Mouse (Mus musculus) forebrain, embryonic 15.5 days (tissue): ENCODE results near the gene Lrriq1. TPM values are rescaled to one million over a fixed set of nuclear protein-coding genes. Genes with fewer than 3 reads are reported as not detected.

ENCODE experiments used
- ATAC-seq: fragments of 200-750 bp; cut with Nextera tagmentation; replicated peaks from 2 replicates; pipeline ENCODE4 v1.8.0; 2017; ENCODE audit warnings: mild to moderate bottlenecking, moderate TSS enrichment, moderate library complexity
- H3K27ac ChIP-seq: fragments of 300-500 bp; sonication (generic); replicated peaks from 2 replicates; pipeline ENCODE4 v1.5.1; 2015; ENCODE audit warnings: mild to moderate bottlenecking, inconsistent platforms
- H3K27me3 ChIP-seq: fragments of 300-500 bp; sonication (generic); 2 replicates; pipeline ENCODE4 v1.6.1; 2015; ENCODE audit warnings: inconsistent platforms
- H3K36me3 ChIP-seq: fragments of 300-500 bp; sonication (generic); 2 replicates; pipeline ENCODE4 v1.6.1; 2015; ENCODE audit warnings: mild to moderate bottlenecking, inconsistent platforms
- H3K4me1 ChIP-seq: fragments of 300-500 bp; sonication (generic); 2 replicates; pipeline ENCODE4 v1.6.1; 2015; ENCODE audit warnings: inconsistent platforms
- H3K4me2 ChIP-seq: fragments of 300-500 bp; sonication (generic); replicated peaks from 2 replicates; pipeline ENCODE4 v1.6.1; 2015; ENCODE audit warnings: mild to moderate bottlenecking, inconsistent platforms
- H3K4me3 ChIP-seq: fragments of 300-500 bp; sonication (generic); 2 replicates; pipeline ENCODE4 v1.5.1; 2015; ENCODE audit warnings: mild to moderate bottlenecking, inconsistent platforms
- H3K9ac ChIP-seq: fragments of 300-500 bp; sonication (generic); replicated peaks from 2 replicates; pipeline ENCODE4 v1.6.1; 2015; ENCODE audit warnings: mild to moderate bottlenecking, inconsistent platforms
- H3K9me3 ChIP-seq: fragments of 300-500 bp; sonication (generic); 2 replicates; pipeline ENCODE4 v1.6.1; 2016; ENCODE audit warnings: inconsistent platforms
- WGBS: fragments of 180-500 bp; shearing (Covaris S2); methylation state at CpG from one replicate; pipeline ENCODE4 v1.1.7; 2015; ENCODE audit warnings: mixed read lengths; 5-methylcytosine and 5-hydroxymethylcytosine counted together
- polyA plus RNA-seq: library from polyadenylated mRNA; unstranded; fragments of >200 nt; fragmentation: Nextera tagmentation; extraction: Ambion mirVana; gene quantifications from 2 replicates; pipeline ENCODE4 v1.2.1, GENCODE M21; 2015

Gene Lrriq1
- 2.6 and 4.7 TPM in 2 replicates for polyA plus RNA-seq

DNA sequence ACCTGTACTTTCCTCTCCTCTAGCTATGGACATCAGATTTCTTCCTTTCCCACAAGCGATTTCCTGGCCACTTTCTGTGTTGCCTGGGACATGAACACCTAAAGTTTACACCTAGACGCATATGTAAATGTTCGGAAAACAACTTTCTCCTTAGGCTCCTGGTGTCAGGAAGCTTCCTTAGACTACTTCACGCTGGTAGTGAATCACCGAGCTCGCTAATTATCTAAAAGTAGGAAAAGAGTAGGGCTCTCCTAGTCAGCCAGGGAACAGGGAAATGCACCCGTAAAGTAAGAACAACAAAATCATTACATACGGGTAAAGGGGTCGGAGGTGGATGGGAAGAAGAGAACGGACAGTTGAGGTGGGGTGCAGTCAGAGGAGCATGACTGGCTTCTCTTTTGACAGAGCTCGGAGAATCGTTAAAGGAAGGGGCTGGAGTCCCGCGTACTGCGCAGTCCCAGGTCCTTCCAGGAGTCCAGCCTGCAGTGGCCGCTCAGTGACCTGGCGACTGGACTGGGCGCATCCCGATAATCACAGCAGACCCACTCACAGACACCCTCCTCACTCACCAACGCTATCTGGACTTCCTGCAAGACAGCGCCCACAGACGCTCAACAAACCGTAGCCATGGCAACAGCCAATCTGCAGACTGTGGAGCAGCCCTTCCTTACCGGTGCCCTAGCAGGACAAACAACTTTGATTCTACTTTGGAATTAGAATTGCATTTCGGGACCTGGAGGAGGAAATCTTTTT, at the start of gene Lrriq1:
Lrriq1 (minus strand) TSS at position 616 of the 753 bp plus-strand sequence.
- peak within 1 kb of the TSS; percentile 35 for H3K9ac ChIP-seq
- WGBS: 5% methylated on average over 25 of the region's 25 CpGs
- peak; percentile 100 for ATAC-seq
- H3K4me2 ChIP-seq: peak within 1 kb of the TSS; percentile 52
- H3K27ac ChIP-seq: no peak within 1 kb of the TSS
- no peaks in the 10 kb centered on the region for H3K36me3 ChIP-seq
- H3K4me3 ChIP-seq: peak within 1 kb of the TSS; percentile 64
- no peaks in the 10 kb centered on the region for H3K27me3 ChIP-seq
- H3K4me1 ChIP-seq: peaks cover 4% of the 10 kb centered on the region; the same call in 1 of the 2 replicates
- H3K9me3 ChIP-seq: no peaks in the 10 kb centered on the region

DNA sequence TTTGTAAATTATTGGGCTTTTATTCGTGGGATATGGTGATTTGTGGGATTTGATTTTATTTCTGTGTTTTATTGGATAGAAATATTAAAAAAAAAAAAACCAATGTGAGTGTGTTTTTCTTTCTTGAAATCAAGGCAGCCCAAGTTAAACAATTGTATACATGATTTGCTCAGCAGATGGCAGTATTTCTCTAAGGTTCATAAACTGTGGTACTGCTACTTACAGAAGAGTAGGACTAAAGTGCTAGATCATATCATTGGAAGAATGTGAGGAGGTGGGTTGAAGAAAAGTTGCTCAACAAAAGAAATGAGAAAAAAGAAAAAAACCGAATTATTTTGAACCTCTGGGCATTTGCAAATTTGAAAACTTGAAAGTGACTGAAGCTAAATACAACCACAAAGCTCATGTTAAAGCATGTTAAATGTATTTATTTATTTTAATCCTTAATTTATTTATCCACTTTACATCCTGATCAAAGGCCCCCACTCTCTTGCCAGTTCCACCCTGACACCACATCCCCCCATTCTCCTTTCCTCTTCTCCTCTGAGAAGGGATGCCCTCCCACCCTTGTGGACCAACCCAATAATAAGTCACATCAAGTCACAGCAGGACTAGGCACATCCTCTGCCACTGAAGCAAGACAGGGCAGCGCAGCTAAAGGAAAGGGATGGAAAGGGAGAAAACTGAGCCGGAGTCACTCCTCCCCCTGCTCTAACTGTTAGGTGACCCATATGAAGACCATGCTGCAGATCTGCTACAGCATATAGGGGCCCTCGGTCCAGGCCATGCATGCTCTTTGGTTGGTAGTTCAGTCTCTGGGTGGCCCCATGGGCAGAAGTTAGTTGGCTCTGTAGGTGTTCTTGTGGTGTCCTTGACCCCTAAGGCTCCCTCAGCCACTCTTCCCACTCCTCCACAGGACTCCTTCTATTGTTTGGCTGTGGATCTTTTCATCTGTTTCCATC, 18.0 kb upstream of the Lrriq1 start:
- no peaks in the 10 kb centered on the region for H3K36me3 ChIP-seq
- no peak overlapping the region for H3K4me2 ChIP-seq
- peak; percentile 79 for ATAC-seq
- no peaks in the 10 kb centered on the region for H3K4me1 ChIP-seq
- H3K4me3 ChIP-seq: no peak overlapping the region
- WGBS: 59% methylated on average over 5 of the region's 5 CpGs
- H3K27ac ChIP-seq: no peak overlapping the region
- no peak overlapping the region for H3K9ac ChIP-seq
- no peaks in the 10 kb centered on the region for H3K27me3 ChIP-seq
- no peaks in the 10 kb centered on the region for H3K9me3 ChIP-seq

DNA sequence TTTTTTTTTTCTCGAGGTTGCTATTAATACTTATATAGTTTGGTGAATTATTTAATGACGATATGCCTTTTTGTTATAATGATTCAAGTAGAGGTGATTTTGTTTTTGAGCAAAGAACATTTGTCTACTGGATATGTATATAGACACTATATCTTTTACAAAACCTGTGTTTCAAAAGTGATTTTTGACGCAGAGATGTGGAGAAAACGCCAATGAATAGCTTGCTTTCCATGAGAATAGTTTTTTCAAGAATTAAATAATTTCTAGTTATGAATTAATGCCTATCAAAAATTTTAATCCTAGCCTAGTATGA, 294 bp upstream of the Lrriq1 start:
- Histone ChIP-seq H3K4me3 (peak overlapping the region; percentile 64), H3K4me2 (peak overlapping the region; percentile 52)
- 14% methylated on average over 4 of the region's 4 CpGs for WGBS

GRCm38 (mm10) chr10:103226646-103227045, 9.5 kb downstream of the Lrriq1 start:
- Histone ChIP-seq H3K4me3 (no peak overlapping the region), H3K27ac (no peak overlapping the region), H3K9ac (no peak overlapping the region), H3K4me2 (no peak overlapping the region), H3K9me3 (no peaks in the 10 kb centered on the region), H3K4me1 (no peaks in the 10 kb centered on the region), H3K27me3 (no peaks in the 10 kb centered on the region), H3K36me3 (no peaks in the 10 kb centered on the region)
- WGBS: 86% methylated on average over 1 of the region's 1 CpGs
- no peak for ATAC-seq

More for the DNA sequence above, 294 bp upstream of the Lrriq1 start:
- peaks cover 4% of the 10 kb centered on the region; the same call in 1 of the 2 replicates for H3K4me1 ChIP-seq
- no peaks in the 10 kb centered on the region for H3K36me3 ChIP-seq
- no peak overlapping the region for H3K9ac ChIP-seq
- no peak overlapping the region for H3K27ac ChIP-seq
- no peaks in the 10 kb centered on the region for H3K9me3 ChIP-seq
- H3K27me3 ChIP-seq: no peaks in the 10 kb centered on the region
- no peak; the same call in 1 of the 2 replicates for ATAC-seq

GRCm38 (mm10) chr10:103194655-103195328, 41.3 kb downstream of the Lrriq1 start:
- Histone ChIP-seq H3K36me3 (no peaks in the 10 kb centered on the region), H3K27ac (no peak overlapping the region), H3K4me3 (no peak overlapping the region), H3K4me2 (no peak overlapping the region), H3K4me1 (no peaks in the 10 kb centered on the region), H3K9ac (no peak overlapping the region), H3K9me3 (no peaks in the 10 kb centered on the region), H3K27me3 (no peaks in the 10 kb centered on the region)
- WGBS: 37% methylated on average over 4 of the region's 4 CpGs
- ATAC-seq: peak; percentile 82; the same call in 1 of the 2 replicates

DNA sequence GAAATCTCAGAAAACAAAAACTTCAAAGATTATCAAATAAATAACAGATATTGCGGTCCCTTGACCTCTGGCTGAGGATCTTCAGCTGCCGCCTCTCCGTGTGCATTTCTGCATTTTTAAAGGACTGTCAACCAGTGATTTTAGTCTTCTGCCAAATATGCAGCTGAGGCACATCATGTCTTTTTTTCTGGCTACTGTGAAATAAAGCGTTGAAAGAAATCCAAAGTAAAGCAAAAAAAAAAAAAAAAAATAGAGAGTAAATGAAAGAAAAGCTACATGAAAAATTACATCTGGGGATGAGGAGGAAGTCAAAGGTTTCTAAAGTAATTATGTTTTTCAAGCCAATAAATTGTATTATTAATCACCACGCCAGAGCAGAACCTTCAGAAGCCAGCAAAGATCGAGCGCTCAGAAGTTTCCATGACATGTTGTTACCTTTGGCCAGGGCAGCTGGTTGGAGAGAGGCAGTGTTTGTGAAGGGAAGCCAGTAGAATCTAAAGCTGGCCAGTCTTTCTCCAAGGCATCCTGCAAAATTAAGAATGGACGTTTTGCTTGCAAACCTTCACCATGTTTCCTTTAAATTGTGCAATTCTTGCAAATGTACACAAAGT, 90.2 kb downstream of the Lrriq1 start:
- Histone ChIP-seq H3K9me3 (no peaks in the 10 kb centered on the region), H3K36me3 (no peaks in the 10 kb centered on the region), H3K27ac (no peak overlapping the region), H3K4me1 (no peaks in the 10 kb centered on the region), H3K4me3 (no peak overlapping the region), H3K9ac (no peak overlapping the region), H3K4me2 (no peak overlapping the region), H3K27me3 (no peaks in the 10 kb centered on the region)
- no peak for ATAC-seq
- WGBS: 72% methylated on average over 8 of the region's 8 CpGs

- Histone ChIP-seq H3K27me3 (no peaks in the 10 kb centered on the region), H3K36me3 (no peaks in the 10 kb centered on the region), H3K4me1 (no peaks in the 10 kb centered on the region), H3K9me3 (no peaks in the 10 kb centered on the region), H3K4me2 (no peak overlapping the region), H3K27ac (no peak overlapping the region), H3K9ac (no peak overlapping the region), H3K4me3 (no peak overlapping the region)
- no peak for ATAC-seq
- 82% methylated on average over 11 of the region's 11 CpGs for WGBS
Observed at GRCm38 (mm10) chr10:103144927-103145768, 91.0 kb downstream of the Lrriq1 start.

GRCm38 (mm10) chr10:103142526-103142925, 93.6 kb downstream of the Lrriq1 start:
- no peak for ATAC-seq
- H3K4me1 ChIP-seq: no peaks in the 10 kb centered on the region
- H3K4me2 ChIP-seq: no peak overlapping the region
- H3K27me3 ChIP-seq: no peaks in the 10 kb centered on the region
- no peaks in the 10 kb centered on the region for H3K9me3 ChIP-seq
- WGBS: 69% methylated on average over 4 of the region's 4 CpGs
- no peak overlapping the region for H3K9ac ChIP-seq
- no peaks in the 10 kb centered on the region for H3K36me3 ChIP-seq
- no peak overlapping the region for H3K27ac ChIP-seq
- H3K4me3 ChIP-seq: no peak overlapping the region

- Histone ChIP-seq H3K9ac (no peak overlapping the region), H3K36me3 (no peaks in the 10 kb centered on the region), H3K4me2 (no peak overlapping the region), H3K27me3 (no peaks in the 10 kb centered on the region), H3K4me1 (no peaks in the 10 kb centered on the region), H3K27ac (no peak overlapping the region), H3K4me3 (no peak overlapping the region), H3K9me3 (no peaks in the 10 kb centered on the region)
- ATAC-seq: no peak
- 52% methylated on average over 6 of the region's 6 CpGs for WGBS
Observed at GRCm38 (mm10) chr10:103141532-103141931, 94.6 kb downstream of the Lrriq1 start.

DNA sequence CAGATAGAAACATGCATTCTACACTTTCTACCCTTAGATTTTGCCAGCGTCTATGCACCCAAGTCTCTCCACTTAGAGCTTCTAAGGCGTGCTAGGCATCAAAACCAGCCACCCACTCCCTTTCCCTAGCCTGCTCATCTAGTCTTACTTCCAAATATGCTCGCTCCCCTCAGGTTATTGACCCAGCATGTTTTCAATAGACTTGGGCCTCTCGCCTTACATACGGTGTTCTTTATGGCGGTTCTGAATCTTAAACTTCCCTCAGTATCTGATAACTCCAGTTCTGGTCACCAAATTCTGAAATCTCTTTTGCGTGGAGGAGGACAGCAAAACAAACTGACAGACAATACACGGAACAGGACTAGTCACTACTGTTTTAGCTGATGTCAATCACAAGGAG, 95.5 kb downstream of the Lrriq1 start:
- ATAC-seq: no peak
- H3K27ac ChIP-seq: no peak overlapping the region
- no peak overlapping the region for H3K4me2 ChIP-seq
- no peaks in the 10 kb centered on the region for H3K9me3 ChIP-seq
- H3K4me1 ChIP-seq: no peaks in the 10 kb centered on the region
- H3K36me3 ChIP-seq: no peaks in the 10 kb centered on the region
- 83% methylated on average over 8 of the region's 8 CpGs for WGBS
- H3K27me3 ChIP-seq: no peaks in the 10 kb centered on the region
- no peak overlapping the region for H3K4me3 ChIP-seq
- no peak overlapping the region for H3K9ac ChIP-seq

DNA sequence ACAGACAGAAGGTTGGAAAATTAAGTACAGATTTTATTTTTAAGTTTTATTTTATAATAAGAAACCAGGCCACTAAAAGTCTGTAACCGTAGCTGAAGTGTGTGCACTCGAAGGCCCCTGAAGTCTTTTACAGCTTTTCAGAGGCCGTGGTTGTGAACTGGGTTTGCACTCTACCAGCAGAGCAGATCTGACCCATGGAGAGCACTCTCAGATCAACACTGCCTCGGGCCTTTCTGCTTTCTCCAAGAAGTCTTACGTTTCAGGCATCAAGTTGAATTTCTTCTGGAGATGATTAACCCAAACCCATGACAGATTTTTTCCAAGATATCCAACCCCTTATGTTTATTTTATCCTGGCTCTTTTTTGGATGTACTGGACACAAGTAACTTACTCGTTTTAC, 121.5 kb downstream of the Lrriq1 start:
- Histone ChIP-seq H3K9me3 (no peaks in the 10 kb centered on the region), H3K27ac (no peak overlapping the region), H3K4me3 (no peak overlapping the region), H3K36me3 (no peaks in the 10 kb centered on the region), H3K4me2 (no peak overlapping the region), H3K9ac (no peak overlapping the region), H3K27me3 (no peaks in the 10 kb centered on the region), H3K4me1 (no peaks in the 10 kb centered on the region)
- ATAC-seq: no peak
- WGBS: 72% methylated on average over 6 of the region's 6 CpGs
